Mouse (Mus musculus) embryonic fibroblast, embryonic 13.5 days (primary cell): ENCODE data around the gene Stard13. TPM values are rescaled to one million over a fixed set of nuclear protein-coding genes. Genes with fewer than 3 reads are reported as not detected.
A peak's percentile ranks its signal among the peaks of the same experiment; 100 is the strongest.

Experiments used
- H3K27ac ChIP-seq: 2 replicates; pipeline ENCODE4 v1.5.1; 2012; ENCODE audit warnings: low read length, control low read depth, inconsistent platforms; ENCODE audit not compliant: insufficient read depth
- H3K4me1 ChIP-seq: 2 replicates; pipeline ENCODE4 v1.6.1; 2011; ENCODE audit warnings: low read length; ENCODE audit not compliant: control insufficient read depth, insufficient read depth
- H3K4me3 ChIP-seq: 2 replicates; pipeline ENCODE4 v1.5.1; 2011; ENCODE audit warnings: mild to moderate bottlenecking, control low read depth, low read length; ENCODE audit not compliant: insufficient read depth
- CTCF ChIP-seq: IDR thresholded peaks from 2 replicates; pipeline ENCODE4 v1.5.1; 2011; ENCODE audit warnings: mild to moderate bottlenecking, control low read depth, low read length, moderate library complexity, borderline replicate concordance; ENCODE audit not compliant: insufficient read depth
- POLR2A ChIP-seq: IDR thresholded peaks from 2 replicates; pipeline ENCODE4 v1.6.1; 2011; ENCODE audit warnings: low read depth, mild to moderate bottlenecking, control low read depth, low read length, moderate library complexity
- polyA plus RNA-seq: library from polyadenylated mRNA; stranded (reverse); fragments of >200 nt; gene quantifications from 2 replicates; pipeline ENCODE4 v1.2.4, GENCODE M21; 2011; ENCODE audit warnings: low read depth; ENCODE audit not compliant: missing spikeins, insufficient read length

Gene Stard13
- polyA plus RNA-seq, 1 experiment, result 19.1 TPM

- Histone ChIP-seq H3K4me3 (no peak overlapping the region), H3K27ac (no peak overlapping the region), H3K4me1 (peaks cover 8% of the 10 kb centered on the region)
- no peak for TF ChIP-seq POLR2A
- no peak for TF ChIP-seq CTCF
Measured at GRCm38 (mm10) chr5:151148079-151148478, 85.6 kb downstream of the Stard13 start.

- TF ChIP-seq CTCF, result no peak
- no peak for TF ChIP-seq POLR2A
- Histone ChIP-seq H3K27ac (no peak overlapping the region), H3K4me1 (peaks cover 19% of the 10 kb centered on the region), H3K4me3 (no peak overlapping the region)
Measured at GRCm38 (mm10) chr5:151145807-151146206, 87.8 kb downstream of the Stard13 start.

GRCm38 (mm10) chr5:151143955-151144354 lies 89.7 kb downstream of the Stard13 start:
- TF ChIP-seq POLR2A, result no peak
- TF ChIP-seq CTCF, result no peak
- peaks cover 19% of the 10 kb centered on the region for H3K4me1 ChIP-seq
- no peak overlapping the region for H3K4me3 ChIP-seq
- H3K27ac ChIP-seq, result no peak overlapping the region

GRCm38 (mm10) chr5:151142671-151143601 lies 90.7 kb downstream of the Stard13 start:
- H3K4me1 ChIP-seq, result peaks cover 19% of the 10 kb centered on the region
- TF ChIP-seq POLR2A, result no peak
- TF ChIP-seq CTCF, result no peak
- no peak overlapping the region for H3K4me3 ChIP-seq
- peak overlapping the region; percentile 49 for H3K27ac ChIP-seq

- no peak for TF ChIP-seq POLR2A
- no peak for TF ChIP-seq CTCF
- Histone ChIP-seq H3K4me1 (peaks cover 19% of the 10 kb centered on the region), H3K27ac (peak overlapping the region; percentile 49; the same call in 1 of the 2 replicates), H3K4me3 (no peak overlapping the region)
Measured at GRCm38 (mm10) chr5:151142241-151142640, 91.4 kb downstream of the Stard13 start.

- no peak overlapping the region for H3K27ac ChIP-seq
- H3K4me3 ChIP-seq, result no peak overlapping the region
- TF ChIP-seq CTCF (no peak), POLR2A (no peak)
- peaks cover 19% of the 10 kb centered on the region for H3K4me1 ChIP-seq
Measured at GRCm38 (mm10) chr5:151137901-151138300, 95.7 kb downstream of the Stard13 start.

GRCm38 (mm10) chr5:151137311-151137710 lies 96.3 kb downstream of the Stard13 start:
- TF ChIP-seq POLR2A (no peak), CTCF (no peak)
- H3K27ac ChIP-seq, result no peak overlapping the region
- no peak overlapping the region for H3K4me3 ChIP-seq
- peaks cover 15% of the 10 kb centered on the region for H3K4me1 ChIP-seq

GRCm38 (mm10) chr5:151135965-151136364 lies 97.7 kb downstream of the Stard13 start:
- H3K4me1 ChIP-seq, result peaks cover 10% of the 10 kb centered on the region
- no peak overlapping the region for H3K27ac ChIP-seq
- H3K4me3 ChIP-seq, result no peak overlapping the region
- TF ChIP-seq POLR2A, result no peak
- no peak for TF ChIP-seq CTCF

- H3K4me3 ChIP-seq, result no peak overlapping the region
- peaks cover 10% of the 10 kb centered on the region for H3K4me1 ChIP-seq
- 0 out of 2 replicates have a peak overlapping the region, but pooled peaks have one; percentile 5 for H3K27ac ChIP-seq
- no peak for TF ChIP-seq POLR2A
- no peak for TF ChIP-seq CTCF
Measured at GRCm38 (mm10) chr5:151135078-151135826, 98.4 kb downstream of the Stard13 start.
